In the genomic region with DNA sequence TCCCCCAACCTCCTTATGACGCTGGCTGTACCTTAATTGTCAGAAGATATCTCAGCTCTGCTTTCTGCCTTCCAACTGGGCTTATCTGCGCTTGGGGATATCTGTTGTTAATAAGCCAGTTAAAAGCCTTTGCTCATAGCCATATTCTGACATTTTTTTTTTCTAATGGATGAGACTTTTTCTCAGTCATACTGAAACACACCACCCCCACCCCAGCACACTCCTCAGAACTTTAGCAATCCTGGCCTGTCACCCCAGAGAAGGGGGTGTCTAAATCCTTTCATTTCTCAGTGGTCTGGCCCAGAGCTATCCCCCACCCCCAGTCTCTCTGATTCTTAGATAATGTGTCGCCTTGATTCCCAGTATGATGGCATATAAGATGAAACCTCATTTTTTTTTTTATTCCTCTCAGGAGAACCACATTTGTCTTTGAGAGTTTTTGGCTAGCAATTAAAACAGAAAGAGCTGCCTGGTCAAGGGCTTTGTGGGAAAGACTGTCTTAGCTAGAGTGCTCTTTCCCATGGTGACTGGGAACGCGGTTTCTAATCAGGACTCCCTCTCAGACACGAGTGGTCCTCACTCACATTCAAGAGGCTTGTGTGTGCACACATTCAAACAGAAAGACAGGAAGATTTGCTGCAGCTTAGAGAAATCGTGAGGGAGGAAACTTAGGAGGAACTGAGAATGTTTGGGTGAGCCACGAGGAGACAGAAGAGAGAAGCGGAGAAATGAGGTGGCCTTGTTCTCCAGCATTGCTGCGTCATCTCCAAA, we compare ENCODE assay signal across 10 mouse cellular contexts.
DNase-seq lines count a peak whose midpoint lies in the region; ATAC-seq and TF ChIP-seq lines count a peak whose summit lies in the region.
"Had no signal": no experiment of that assay in that cellular context is flagged by ENCODE, and none has a peak within 500 bp of the region (broad histone marks: within the 10 kb centered on the region; RNA-seq: fewer than 3 reads in every experiment).

No protein-coding gene starts in this region.

- TF ChIP-seq CTCF in heart, postnatal 0 days (IDR thresholded peaks at IDR 0.05; ENCODE audit: low read depth), result no peak

- H3K9ac ChIP-seq in kidney, embryonic 14.5 days (ENCODE audit: low read depth, low read length), result no peak overlapping the region
- no peak overlapping the region for H3K9ac ChIP-seq in heart, postnatal 0 days (replicated peaks; ENCODE audit: low read depth, low read length)
- no peak overlapping the region for H3K9ac ChIP-seq in midbrain, embryonic 14.5 days (replicated peaks; ENCODE audit: low read length)
- H3K9ac ChIP-seq: liver, embryonic 14.5 days had no signal

- H3K4me3 ChIP-seq in kidney, embryonic 14.5 days (ENCODE audit: low read length), result no peak overlapping the region
- H3K4me3 ChIP-seq in heart, postnatal 0 days (ENCODE audit: low read depth, low read length), result no peak overlapping the region
- H3K4me3 ChIP-seq in midbrain, embryonic 14.5 days (replicated peaks; ENCODE audit: low read depth, low read length), result no peak overlapping the region

- peak overlapping the region; percentile 5; the same call in 1 of the 2 replicates for H3K4me2 ChIP-seq in kidney, embryonic 14.5 days (replicated peaks; ENCODE audit: low read depth, low read length)
- H3K4me2 ChIP-seq in heart, postnatal 0 days (ENCODE audit: low read depth, low read length), result no peak overlapping the region
- peak overlapping the region; percentile 21; the same call in 1 of the 2 replicates for H3K4me2 ChIP-seq in midbrain, embryonic 14.5 days (ENCODE audit: low read length)

- no peak for TF ChIP-seq EP300 in heart, postnatal 0 days (IDR thresholded peaks at IDR 0.05; ENCODE audit: low read depth)

- peak overlapping the region; percentile 91 for H3K27ac ChIP-seq in kidney, embryonic 14.5 days (ENCODE audit: low read depth, low read length)
- peak overlapping the region; percentile 83 for H3K27ac ChIP-seq in heart, postnatal 0 days (ENCODE audit: low read depth)
- peak overlapping the region; percentile 82 for H3K27ac ChIP-seq in midbrain, embryonic 14.5 days (replicated peaks; ENCODE audit: low read depth, low read length)
- H3K27ac ChIP-seq: liver, embryonic 14.5 days had no signal

- no peak for ATAC-seq in kidney, embryonic 14.5 days (ENCODE audit: low FRiP score, low TSS enrichment)
- ATAC-seq in common myeloid progenitor, adult 5-6 weeks (replicated peaks; ENCODE audit: low read depth, poor library complexity, severe bottlenecking), result peak; percentile 51
- ATAC-seq in heart, postnatal 0 days (ENCODE audit: insufficient read depth, low read depth), result no peak
- peak; percentile 28; the same call in 1 of the 2 replicates for ATAC-seq in midbrain, embryonic 14.5 days (ENCODE audit: low FRiP score, low TSS enrichment)

- no peaks in the 10 kb centered on the region for H3K9me3 ChIP-seq in kidney, embryonic 14.5 days (ENCODE audit: control insufficient read depth, low read length)
- no peaks in the 10 kb centered on the region for H3K9me3 ChIP-seq in heart, postnatal 0 days (replicated peaks; ENCODE audit: control insufficient read depth, low read length)
- H3K9me3 ChIP-seq in midbrain, embryonic 14.5 days (ENCODE audit: control insufficient read depth, low read length), result no peaks in the 10 kb centered on the region

- H3K4me1 ChIP-seq in kidney, embryonic 14.5 days (ENCODE audit: control insufficient read depth, insufficient read depth, low read length), result peaks cover 38% of the 10 kb centered on the region
- peaks cover 27% of the 10 kb centered on the region for H3K4me1 ChIP-seq in heart, postnatal 0 days (ENCODE audit: control insufficient read depth, insufficient read depth)
- peaks cover 29% of the 10 kb centered on the region for H3K4me1 ChIP-seq in midbrain, embryonic 14.5 days (ENCODE audit: control insufficient read depth, insufficient read depth, low read length)

- DNase-seq in kidney, postnatal 36 days, result no peak
- no peak for DNase-seq in heart, postnatal 0 days (ENCODE audit: low spot score)
- DNase-seq in midbrain, embryonic 14.5 days, result peak; percentile 35
- no peak for DNase-seq in right cerebral cortex, postnatal 25 days
- DNase-seq in layer of hippocampus, adult 11-12 months (ENCODE audit: low spot score), result no peak
- DNase-seq in layer of hippocampus, adult 9-11 months, result no peak

- no peaks in the 10 kb centered on the region for H3K27me3 ChIP-seq in kidney, embryonic 14.5 days (ENCODE audit: control insufficient read depth, insufficient read depth, low read length)
- H3K27me3 ChIP-seq in heart, postnatal 0 days (ENCODE audit: control insufficient read depth, insufficient read depth, low read length), result no peaks in the 10 kb centered on the region
- H3K27me3 ChIP-seq in midbrain, embryonic 14.5 days (ENCODE audit: control insufficient read depth, insufficient read depth, low read length), result no peaks in the 10 kb centered on the region

- 32% methylated on average over 10 of the region's 10 CpGs for WGBS in kidney, embryonic 14.5 days
- 39% methylated on average over 10 of the region's 10 CpGs for WGBS in heart, postnatal 0 days
- WGBS in midbrain, embryonic 14.5 days, result 38% methylated on average over 10 of the region's 10 CpGs

- H3K36me3 ChIP-seq in kidney, embryonic 14.5 days (ENCODE audit: control insufficient read depth, insufficient read depth, low read length), result no peaks in the 10 kb centered on the region
- H3K36me3 ChIP-seq in heart, postnatal 0 days (replicated peaks; ENCODE audit: control insufficient read depth, insufficient read depth, low read length), result no peaks in the 10 kb centered on the region
- no peaks in the 10 kb centered on the region for H3K36me3 ChIP-seq in midbrain, embryonic 14.5 days (ENCODE audit: control insufficient read depth, insufficient read depth, low read length)
- H3K36me3 ChIP-seq: G1E had no signal

Comparison
In these comparisons a context has a peak if more than half of its experiments do, and no peak if none do; other contexts are left out.
1. ATAC-seq: peak in common myeloid progenitor, adult 5-6 weeks (single experiment) and midbrain, embryonic 14.5 days (single experiment); none in kidney, embryonic 14.5 days (single experiment) and heart, postnatal 0 days (single experiment).
2. Peak in every context shown above with its lines, with median percentiles within 50 percentile points of each other: H3K27ac ChIP-seq.